In genomic region chr15:87686415-87687040, GRCm38 (mm10) we compare ENCODE assay signal across 15 mouse cellular contexts.
A peak's percentile ranks its signal among the peaks of the same experiment; 100 is the strongest.
DNase-seq lines count a peak whose midpoint lies in the region; ATAC-seq and TF ChIP-seq lines count a peak whose summit lies in the region.
"Had no signal": no experiment of that assay in that cellular context is flagged by ENCODE, and none has a peak within 500 bp of the region (broad histone marks: within the 10 kb centered on the region; RNA-seq: fewer than 3 reads in every experiment).

No protein-coding gene starts in this region.

- no peak overlapping the region for H3K4me2 ChIP-seq in heart, postnatal 0 days (ENCODE audit: low read depth, low read length)
- H3K4me2 ChIP-seq in limb, embryonic 14.5 days (replicated peaks; ENCODE audit: low read depth, low read length, severe bottlenecking), result no peak overlapping the region
- H3K4me2 ChIP-seq in neural tube, embryonic 15.5 days, result no peak overlapping the region
- H3K4me2 ChIP-seq: stomach, embryonic 15.5 days had no signal

- H3K4me1 ChIP-seq in heart, postnatal 0 days (ENCODE audit: control insufficient read depth, insufficient read depth), result no peaks in the 10 kb centered on the region
- H3K4me1 ChIP-seq in limb, embryonic 14.5 days (ENCODE audit: control insufficient read depth, insufficient read depth, low read length), result peaks cover 8% of the 10 kb centered on the region
- peaks cover 22% of the 10 kb centered on the region for H3K4me1 ChIP-seq in neural tube, embryonic 15.5 days
- H3K4me1 ChIP-seq: stomach, embryonic 15.5 days had no signal

- DNase-seq in adrenal gland, postnatal 14 days, result peak; percentile 55
- DNase-seq in adrenal gland, postnatal 4 days (ENCODE audit: low spot score in 2 of 2), result no peak
- DNase-seq in heart, postnatal 0 days (ENCODE audit: low spot score), result no peak
- DNase-seq in heart, postnatal 25 days (ENCODE audit: low spot score), result no peak
- DNase-seq in limb, embryonic 14.5 days (ENCODE audit: low spot score), result no peak
- no peak for DNase-seq in ovary, adult 18-20 months (ENCODE audit: low spot score)
- DNase-seq in thymus, postnatal 25 days, result no peak
- DNase-seq: adrenal gland, postnatal 36 days; cerebellum, adult 11-12 months; kidney, adult 2 months; left cerebral cortex, postnatal 4 days; liver, postnatal 0 days; right cerebral cortex, postnatal 25 days had no signal

- no peak overlapping the region for H3K27ac ChIP-seq in heart, postnatal 0 days (ENCODE audit: low read depth)
- peak overlapping the region; percentile 53; the same call in 1 of the 2 replicates for H3K27ac ChIP-seq in limb, embryonic 14.5 days (replicated peaks; ENCODE audit: low read depth, low read length)
- H3K27ac ChIP-seq in neural tube, embryonic 15.5 days (replicated peaks), result peak overlapping the region; percentile 9; the same call in 1 of the 2 replicates
- H3K27ac ChIP-seq: stomach, embryonic 15.5 days had no signal

- no peak overlapping the region for H3K9ac ChIP-seq in heart, postnatal 0 days (replicated peaks; ENCODE audit: low read depth, low read length)
- H3K9ac ChIP-seq in limb, embryonic 14.5 days (ENCODE audit: low read depth, low read length, severe bottlenecking), result no peak overlapping the region
- H3K9ac ChIP-seq in neural tube, embryonic 15.5 days (replicated peaks), result no peak overlapping the region
- H3K9ac ChIP-seq: liver, postnatal 0 days; stomach, embryonic 15.5 days had no signal

- no peak for TF ChIP-seq EP300 in heart, postnatal 0 days (IDR thresholded peaks at IDR 0.05; ENCODE audit: low read depth)

- no peaks in the 10 kb centered on the region for H3K27me3 ChIP-seq in heart, postnatal 0 days (ENCODE audit: control insufficient read depth, insufficient read depth, low read length)
- H3K27me3 ChIP-seq in limb, embryonic 14.5 days (ENCODE audit: control insufficient read depth, insufficient read depth, low read length), result no peaks in the 10 kb centered on the region
- H3K27me3 ChIP-seq in neural tube, embryonic 15.5 days (replicated peaks), result no peaks in the 10 kb centered on the region
- H3K27me3 ChIP-seq: stomach, embryonic 15.5 days had no signal

- intact Hi-C loops in heart, postnatal 25 days (cut with DNase I), result no loop called here

- no peaks in the 10 kb centered on the region for H3K9me3 ChIP-seq in heart, postnatal 0 days (replicated peaks; ENCODE audit: control insufficient read depth, low read length)
- H3K9me3 ChIP-seq in limb, embryonic 14.5 days (ENCODE audit: control insufficient read depth, low read length), result no peaks in the 10 kb centered on the region
- no peaks in the 10 kb centered on the region for H3K9me3 ChIP-seq in neural tube, embryonic 15.5 days (replicated peaks)
- H3K9me3 ChIP-seq: stomach, embryonic 15.5 days had no signal

- no peak overlapping the region for H3K4me3 ChIP-seq in heart, postnatal 0 days (ENCODE audit: low read depth, low read length)
- H3K4me3 ChIP-seq in limb, embryonic 14.5 days (replicated peaks; ENCODE audit: low read length), result no peak overlapping the region
- no peak overlapping the region for H3K4me3 ChIP-seq in neural tube, embryonic 15.5 days (replicated peaks)
- H3K4me3 ChIP-seq: stomach, embryonic 15.5 days had no signal

- ATAC-seq in heart, postnatal 0 days (ENCODE audit: insufficient read depth, low read depth), result peak; percentile 24; the same call in 1 of the 2 replicates
- ATAC-seq in limb, embryonic 14.5 days (ENCODE audit: low FRiP score, low read depth), result no peak
- ATAC-seq in neural tube, embryonic 15.5 days (ENCODE audit: low FRiP score), result peak; percentile 66
- ATAC-seq: liver, postnatal 0 days had no signal

- TF ChIP-seq POLR2A in limb, embryonic 14.5 days (IDR thresholded peaks at IDR 0.05; ENCODE audit: borderline replicate concordance, extremely low read depth, insufficient read depth, insufficient read length), result no peak

- no peaks in the 10 kb centered on the region for H3K36me3 ChIP-seq in heart, postnatal 0 days (replicated peaks; ENCODE audit: control insufficient read depth, insufficient read depth, low read length)
- no peaks in the 10 kb centered on the region for H3K36me3 ChIP-seq in limb, embryonic 14.5 days (ENCODE audit: control insufficient read depth, insufficient read depth, low read length)
- peaks cover 5% of the 10 kb centered on the region; the same call in 1 of the 2 replicates for H3K36me3 ChIP-seq in neural tube, embryonic 15.5 days
- H3K36me3 ChIP-seq: stomach, embryonic 15.5 days had no signal

- WGBS in heart, postnatal 0 days, result 43% methylated on average over 10 of the region's 10 CpGs
- 56% methylated on average over 10 of the region's 10 CpGs for WGBS in limb, embryonic 14.5 days
- WGBS in neural tube, embryonic 15.5 days, result 56% methylated on average over 10 of the region's 10 CpGs

- no peak for TF ChIP-seq CTCF in heart, postnatal 0 days (IDR thresholded peaks at IDR 0.05; ENCODE audit: low read depth)
